Mouse (Mus musculus) myocyte (in vitro differentiated cells): ENCODE measurements around the gene Strn4.

Experiments used
- POLR2A ChIP-seq: IDR thresholded peaks from one replicate; pipeline ENCODE4 v1.6.1; 2011; ENCODE audit warnings: low read depth, mild to moderate bottlenecking, control low read depth, moderate library complexity; ENCODE audit not compliant: insufficient read length
- POLR2AphosphoS2 ChIP-seq: IDR thresholded peaks from one replicate; pipeline ENCODE4 v1.6.1; 2011; ENCODE audit warnings: low read depth, control low read depth; ENCODE audit not compliant: insufficient read length
- SRF ChIP-seq: IDR thresholded peaks from one replicate; pipeline ENCODE4 v1.6.1; 2011; ENCODE audit warnings: low read depth; ENCODE audit not compliant: control insufficient read depth, insufficient read length
- TCF12 ChIP-seq: IDR thresholded peaks from one replicate; pipeline ENCODE4 v1.6.1; 2011; ENCODE audit warnings: mild to moderate bottlenecking, control low read depth; ENCODE audit not compliant: poor library complexity, insufficient read depth, severe bottlenecking
- TCF3 ChIP-seq: IDR thresholded peaks from one replicate; pipeline ENCODE4 v1.6.1; 2011; ENCODE audit warnings: low read depth, control low read depth; ENCODE audit not compliant: insufficient read length
- USF1 ChIP-seq: IDR thresholded peaks from one replicate; pipeline ENCODE4 v1.6.1; 2011; ENCODE audit warnings: low read depth, mild to moderate bottlenecking, control low read depth, moderate library complexity

GRCm38 (mm10) chr7:16793010-16793725 lies 22.5 kb upstream of the Strn4 start:
- no peak for TF ChIP-seq SRF
- no peak for TF ChIP-seq POLR2A
- no peak for TF ChIP-seq POLR2AphosphoS2
- TF ChIP-seq TCF3 = no peak
- no peak for TF ChIP-seq TCF12
- no peak for TF ChIP-seq USF1
